ENCODE assay signal across 12 mouse cellular contexts in the genomic region with DNA sequence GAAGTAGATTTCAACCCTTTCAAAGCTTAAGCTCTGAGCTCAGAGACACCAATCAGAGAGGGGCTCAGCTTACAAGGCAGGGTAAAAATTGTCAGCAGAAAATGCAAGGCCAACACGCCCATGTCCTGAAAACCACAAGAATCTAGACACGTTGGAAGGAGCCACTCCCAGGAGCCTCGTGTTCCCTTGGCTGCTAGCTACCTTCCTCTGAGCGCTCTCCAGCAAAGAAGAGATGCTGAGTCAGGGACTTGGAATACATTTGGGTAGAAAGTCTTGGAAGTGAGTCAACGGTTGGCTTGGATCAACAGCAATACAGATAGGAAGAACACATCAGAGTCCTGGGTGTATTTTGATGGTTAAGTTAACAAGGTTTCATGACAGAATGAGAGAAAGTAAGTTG.
DNase-seq lines count a peak whose midpoint lies in the region; ATAC-seq lines count a peak whose summit lies in the region.
"Had no signal": no experiment of that assay in that cellular context is flagged by ENCODE, and none has a peak within 500 bp of the region (broad histone marks: within the 10 kb centered on the region; RNA-seq: fewer than 3 reads in every experiment).

No protein-coding gene starts in this region.

- no peaks in the 10 kb centered on the region for H3K4me1 ChIP-seq in heart, embryonic 10.5 days
- H3K4me1 ChIP-seq: heart, embryonic 13.5 days; stomach, embryonic 15.5 days had no signal

- H3K36me3 ChIP-seq in heart, embryonic 10.5 days: no peaks in the 10 kb centered on the region
- H3K36me3 ChIP-seq: heart, embryonic 13.5 days; stomach, embryonic 15.5 days had no signal

- no peak for DNase-seq in frontal cortex, postnatal 10 days (ENCODE audit: low spot score in 2 of 2)
- DNase-seq in urinary bladder, postnatal 14 days (ENCODE audit: low spot score): peak; percentile 64
- no peak for DNase-seq in urinary bladder, adult 2 months (ENCODE audit: low spot score)
- peak; percentile 89 for DNase-seq in fibroblast of lung, adult 2 months (ENCODE audit: low read depth)
- peak; percentile 15 for DNase-seq in telencephalon, adult 2 months (ENCODE audit: low read depth, low spot score)
- no peak for DNase-seq in heart, embryonic 10.5 days (ENCODE audit: low spot score)
- DNase-seq: cerebellum, postnatal 25 days had no signal

- H3K9me3 ChIP-seq in heart, embryonic 10.5 days: no peaks in the 10 kb centered on the region
- H3K9me3 ChIP-seq: heart, embryonic 13.5 days; stomach, embryonic 15.5 days had no signal

- peak; percentile 62; the same call in 1 of the 2 replicates for ATAC-seq in frontal cortex, adult (ENCODE audit: low TSS enrichment)
- no peak for ATAC-seq in granulocyte monocyte progenitor cell, adult 5-6 weeks (replicated peaks; ENCODE audit: poor library complexity, severe bottlenecking)
- ATAC-seq: inflammation-experienced regulatory T-cells, adult 6 months had no signal

- H3K27me3 ChIP-seq in heart, embryonic 10.5 days (ENCODE audit: insufficient read depth, poor library complexity, severe bottlenecking): no peaks in the 10 kb centered on the region
- H3K27me3 ChIP-seq: heart, embryonic 13.5 days; stomach, embryonic 15.5 days had no signal

- no peak overlapping the region for H3K4me3 ChIP-seq in heart, embryonic 10.5 days
- H3K4me3 ChIP-seq: heart, embryonic 13.5 days; stomach, embryonic 15.5 days had no signal

- no peak overlapping the region for H3K27ac ChIP-seq in heart, embryonic 10.5 days
- H3K27ac ChIP-seq: heart, embryonic 13.5 days; stomach, embryonic 15.5 days had no signal

- WGBS in heart, embryonic 10.5 days: 78% methylated on average over 5 of the region's 5 CpGs

Comparison
In these comparisons a context has a peak if more than half of its experiments do, and no peak if none do; other contexts are left out.
1. DNase-seq: peak in urinary bladder, postnatal 14 days (single experiment), fibroblast of lung, adult 2 months (single experiment) and telencephalon, adult 2 months (single experiment); none in frontal cortex, postnatal 10 days (0 of 2), urinary bladder, adult 2 months (single experiment) and heart, embryonic 10.5 days (single experiment).